Mouse (Mus musculus) megakaryocyte, embryonic 14.5 days (primary cell): Measurements from ENCODE around the gene Hpcal1.

Source experiments
- FLI1 ChIP-seq: IDR thresholded peaks from 2 replicates; pipeline ENCODE4 v1.6.1; 2012; ENCODE audit warnings: low read length, inconsistent platforms, mixed read lengths
- GATA1 ChIP-seq: IDR thresholded peaks from 3 replicates; pipeline ENCODE4 v1.6.1; 2012; ENCODE audit warnings: mixed read lengths, low read length, inconsistent platforms, borderline replicate concordance

- TF ChIP-seq GATA1 = no peak
- TF ChIP-seq FLI1 = no peak
Measured at GRCm38 (mm10) chr12:17690564-17691281, at the start of gene Hpcal1.
